Mouse (Mus musculus) forebrain, embryonic 11.5 days (tissue): ENCODE measurements around the gene Gba. TPM values are rescaled to one million over a fixed set of nuclear protein-coding genes. Genes with fewer than 3 reads are reported as not detected.

ENCODE experiments used
- ATAC-seq: fragments of 200-750 bp; cut with Nextera tagmentation; replicated peaks from 2 replicates; pipeline ENCODE4 v1.8.0; 2017; ENCODE audit warnings: moderate TSS enrichment; ENCODE audit not compliant: low FRiP score
- DNase-seq: peaks from one replicate; pipeline ENCODE4 v3.0.0-alpha.2; 2017; ENCODE audit warnings: low spot score
- H3K27ac ChIP-seq: fragments of 300-500 bp; sonication (generic); 2 replicates; pipeline ENCODE4 v1.5.1; 2014; ENCODE audit warnings: low read depth, low read length
- H3K27me3 ChIP-seq: fragments of 300-500 bp; sonication (generic); 2 replicates; pipeline ENCODE4 v1.6.1; 2014; ENCODE audit warnings: mild to moderate bottlenecking, low read length, mixed read lengths; ENCODE audit not compliant: control insufficient read depth, insufficient read depth
- H3K36me3 ChIP-seq: fragments of 300-500 bp; sonication (generic); 2 replicates; pipeline ENCODE4 v1.6.1; 2014; ENCODE audit warnings: mild to moderate bottlenecking, low read length, moderate library complexity, mixed read lengths; ENCODE audit not compliant: control insufficient read depth, insufficient read depth
- H3K4me1 ChIP-seq: fragments of 300-500 bp; sonication (generic); replicated peaks from 2 replicates; pipeline ENCODE4 v1.6.1; 2014; ENCODE audit warnings: low read length, mixed read lengths; ENCODE audit not compliant: control insufficient read depth, insufficient read depth
- H3K4me2 ChIP-seq: fragments of 300-500 bp; sonication (generic); 2 replicates; pipeline ENCODE4 v1.6.1; 2014; ENCODE audit warnings: low read depth, mild to moderate bottlenecking, low read length, moderate library complexity, mixed read lengths; ENCODE audit not compliant: severe bottlenecking
- H3K4me3 ChIP-seq: fragments of 300-500 bp; sonication (generic); 2 replicates; pipeline ENCODE4 v1.5.1; 2014; ENCODE audit warnings: low read depth, low read length
- H3K9ac ChIP-seq: fragments of 300-500 bp; sonication (generic); 2 replicates; pipeline ENCODE4 v1.6.1; 2014; ENCODE audit warnings: low read length
- H3K9me3 ChIP-seq: fragments of 300-500 bp; sonication (generic); 2 replicates; pipeline ENCODE4 v1.6.1; 2016; ENCODE audit warnings: low read length, mixed read lengths; ENCODE audit not compliant: control insufficient read depth
- WGBS: fragments of 180-500 bp; shearing (Covaris S2); extraction: QIAGEN DNeasy Blood & Tissue Kit; methylation state at CpG from one replicate; pipeline ENCODE4 v1.1.7; 2014; 5-methylcytosine and 5-hydroxymethylcytosine counted together
- microRNA counts: library from miRNA; unstranded; fragments of <30 nt; microRNA quantifications from one replicate; lab custom pipeline; 2015
- microRNA-seq: library from miRNA; unstranded; fragments of <30 nt; microRNA quantifications from one replicate; pipeline ENCODE4, GENCODE M21; 2016; ENCODE audit not compliant: insufficient number of aligned reads
- polyA plus RNA-seq: library from polyadenylated mRNA; unstranded; fragments of >200 nt; fragmentation: Nextera tagmentation; extraction: Ambion mirVana; gene quantifications from 2 replicates; pipeline ENCODE4 v1.2.1, GENCODE M21; 2014

Gba gene
- polyA plus RNA-seq, 1 experiment from 2014 or later, result 32.4 TPM

- Histone ChIP-seq H3K4me2 (no peak overlapping the region), H3K9ac (no peak overlapping the region), H3K9me3 (no peaks in the 10 kb centered on the region), H3K27me3 (no peaks in the 10 kb centered on the region; the same call in 1 of the 2 replicates), H3K36me3 (no peaks in the 10 kb centered on the region; the same call in 1 of the 2 replicates), H3K4me1 (peaks cover 12% of the 10 kb centered on the region), H3K4me3 (no peak overlapping the region), H3K27ac (no peak overlapping the region)
- no peak for ATAC-seq
- 24% methylated on average over 7 of the region's 7 CpGs for WGBS
- DNase-seq, result no peak
These were observed 47.8 kb downstream of the Gba start for GRCm38 (mm10) chr3:89250435-89251040.

GRCm38 (mm10) chr3:89251365-89251895, 48.7 kb downstream of the Gba start:
- H3K9me3 ChIP-seq, result no peaks in the 10 kb centered on the region
- H3K36me3 ChIP-seq, result no peaks in the 10 kb centered on the region; the same call in 1 of the 2 replicates
- ATAC-seq (no peak), DNase-seq (no peak)
- H3K9ac ChIP-seq, result 0 out of 2 replicates have a peak overlapping the region, but pooled peaks have one; percentile 9
- H3K4me3 ChIP-seq, result no peak overlapping the region
- peaks cover 7% of the 10 kb centered on the region for H3K4me1 ChIP-seq
- H3K4me2 ChIP-seq, result no peak overlapping the region
- no peak overlapping the region for H3K27ac ChIP-seq
- no peaks in the 10 kb centered on the region; the same call in 1 of the 2 replicates for H3K27me3 ChIP-seq
- 11% methylated on average over 17 of the region's 17 CpGs for WGBS

GRCm38 (mm10) chr3:89254994-89255393, 52.3 kb downstream of the Gba start:
- no peak for DNase-seq
- no peak overlapping the region for H3K27ac ChIP-seq
- no peak overlapping the region for H3K9ac ChIP-seq
- H3K4me2 ChIP-seq, result no peak overlapping the region
- H3K36me3 ChIP-seq, result no peaks in the 10 kb centered on the region
- 90% methylated on average over 5 of the region's 5 CpGs for WGBS
- peaks cover 3% of the 10 kb centered on the region; the same call in 1 of the 2 replicates for H3K4me1 ChIP-seq
- no peaks in the 10 kb centered on the region; the same call in 1 of the 2 replicates for H3K27me3 ChIP-seq
- no peak for ATAC-seq
- H3K4me3 ChIP-seq, result no peak overlapping the region
- no peaks in the 10 kb centered on the region for H3K9me3 ChIP-seq

- Histone ChIP-seq H3K36me3 (no peaks in the 10 kb centered on the region), H3K4me2 (no peak overlapping the region), H3K27ac (no peak overlapping the region), H3K4me3 (no peak overlapping the region), H3K9ac (no peak overlapping the region), H3K27me3 (no peaks in the 10 kb centered on the region; the same call in 1 of the 2 replicates), H3K9me3 (no peaks in the 10 kb centered on the region), H3K4me1 (peaks cover 2% of the 10 kb centered on the region; the same call in 1 of the 2 replicates)
- 80% methylated on average over 5 of the region's 5 CpGs for WGBS
- DNase-seq, result no peak
- ATAC-seq, result no peak
These were observed 53.4 kb downstream of the Gba start for GRCm38 (mm10) chr3:89256177-89256576.

MicroRNAs encoded within 50 kb of the gene (microRNA counts, 519-probe panel; counts per million panel counts)
- microRNA mmu-miR-92b (lab: Ali Mortazavi, UCI), result 5,667 counts per million, percentile 74 among the panel's probes with 10 or more counts

Small RNA genes within 50 kb of the gene (microRNA-seq; reads per million reads assigned to microRNA genes)
- 19,871 reads per million, percentile 98 among the genes with 10 or more reads in this experiment for gene Mir92b

Other genes starting within 250 kb of the Gba start
- gene Rusc1, start 109.6 kb upstream of the Gba start, polyA plus RNA-seq, result 23.9 and 24.5 TPM in 2 replicates
- gene Gm43738, start 101.8 kb upstream of the Gba start, polyA plus RNA-seq, result not detected in 2 replicates
- 332 and 356 TPM in 2 replicates for gene Fdps, start 101.0 kb upstream of the Gba start, polyA plus RNA-seq
- gene Pklr, start 66.8 kb upstream of the Gba start, polyA plus RNA-seq, result 2.1 and 2.8 TPM in 2 replicates
- 6.3 and 6.7 TPM in 2 replicates for gene Hcn3, start 42.7 kb upstream of the Gba start, polyA plus RNA-seq
- gene Clk2, start 38.1 kb upstream of the Gba start, polyA plus RNA-seq, result 34.7 and 40.8 TPM in 2 replicates
- gene Scamp3, start 25.5 kb upstream of the Gba start, polyA plus RNA-seq, result 92.5 and 107 TPM in 2 replicates
- gene Fam189b, start 19.8 kb upstream of the Gba start, polyA plus RNA-seq, result 26.3 and 27.8 TPM in 2 replicates
- 63.3 and 69.9 TPM in 2 replicates for gene Thbs3, start 12.3 kb downstream of the Gba start, polyA plus RNA-seq
- gene Mtx1, start 24.2 kb downstream of the Gba start, polyA plus RNA-seq, result 194 and 213 TPM in 2 replicates
- 2.0 and 3.4 TPM in 2 replicates for gene Muc1, start 26.1 kb downstream of the Gba start, polyA plus RNA-seq
- 237 and 252 TPM in 2 replicates for gene Krtcap2, start 43.0 kb downstream of the Gba start, polyA plus RNA-seq
- gene Trim46, start 43.4 kb downstream of the Gba start, polyA plus RNA-seq, result 11.9 and 13.5 TPM in 2 replicates
- 79.0 and 83.9 TPM in 2 replicates for gene Dpm3, start 56.4 kb downstream of the Gba start, polyA plus RNA-seq
- 28.4 and 31.8 TPM in 2 replicates for gene Slc50a1, start 67.6 kb downstream of the Gba start, polyA plus RNA-seq
- gene Efna1, start 78.2 kb downstream of the Gba start, polyA plus RNA-seq, result 10.8 and 11.4 TPM in 2 replicates
- gene Efna3, start 120.0 kb downstream of the Gba start, polyA plus RNA-seq, result 6.6 and 7.7 TPM in 2 replicates
- gene Efna4, start 135.1 kb downstream of the Gba start, polyA plus RNA-seq, result 17.1 and 20.7 TPM in 2 replicates
- gene Adam15, start 147.1 kb downstream of the Gba start, polyA plus RNA-seq, result 27.9 and 28.4 TPM in 2 replicates
- gene Dcst2, start 159.0 kb downstream of the Gba start, polyA plus RNA-seq, result 0.13 TPM in 1 of 2 replicates, not detected in the other
- gene Dcst1, start 162.3 kb downstream of the Gba start, polyA plus RNA-seq, result 0.08 and 0.15 TPM in 2 replicates
- 1.3 and 1.4 TPM in 2 replicates for gene Zbtb7b, start 191.8 kb downstream of the Gba start, polyA plus RNA-seq
- gene Lenep, start 199.9 kb downstream of the Gba start, polyA plus RNA-seq, result 0.91 and 1.9 TPM in 2 replicates
- 28.5 and 31.9 TPM in 2 replicates for gene Flad1, start 208.9 kb downstream of the Gba start, polyA plus RNA-seq
- gene Cks1b, start 215.5 kb downstream of the Gba start, polyA plus RNA-seq, result 491 and 495 TPM in 2 replicates
- 30.9 and 31.6 TPM in 2 replicates for gene Shc1, start 215.5 kb downstream of the Gba start, polyA plus RNA-seq
- gene Pygo2, start 227.3 kb downstream of the Gba start, polyA plus RNA-seq, result 53.9 and 60.6 TPM in 2 replicates
- 9.1 and 10.0 TPM in 2 replicates for gene Pbxip1, start 233.8 kb downstream of the Gba start, polyA plus RNA-seq